Mouse (Mus musculus) heart, adult 2 months (tissue): Measurements from ENCODE around the gene Mink1.

Experiments used
- CTCF ChIP-seq: fragments of 200-600 bp; IDR thresholded peaks from 2 replicates; pipeline ENCODE4 v1.8.1; 2022; ENCODE audit warnings: antibody characterized with exemption, mild to moderate bottlenecking, moderate library complexity
- POLR2A ChIP-seq: fragments of 200-500 bp; IDR thresholded peaks from 2 replicates; pipeline ENCODE4 v1.6.1; 2011; ENCODE audit warnings: mild to moderate bottlenecking, low read depth, low read length, control low read depth; ENCODE audit not compliant: insufficient read depth

GRCm38 (mm10) chr11:70591733-70592132 is 29.1 kb downstream of the Mink1 start:
- no peak for TF ChIP-seq CTCF
- no peak for TF ChIP-seq POLR2A
